Mouse (Mus musculus) liver, embryonic 15.5 days (tissue): ENCODE measurements around the gene Dnase1l3. TPM values are rescaled to one million over a fixed set of nuclear protein-coding genes. Genes with fewer than 3 reads are reported as not detected.
A peak's percentile ranks its signal among the peaks of the same experiment; 100 is the strongest.

Experiments
- ATAC-seq: fragments of 200-750 bp; cut with Nextera tagmentation; 2 replicates; pipeline ENCODE4 v1.8.0; 2017; ENCODE audit warnings: moderate number of reproducible peaks, mild to moderate bottlenecking, moderate library complexity; ENCODE audit not compliant: insufficient read depth
- H3K27ac ChIP-seq: fragments of 300-500 bp; sonication (generic); replicated peaks from 2 replicates; pipeline ENCODE4 v1.5.1; 2015; ENCODE audit warnings: mild to moderate bottlenecking, inconsistent platforms
- H3K27me3 ChIP-seq: fragments of 300-500 bp; sonication (generic); 2 replicates; pipeline ENCODE4 v1.6.1; 2015; ENCODE audit warnings: mild to moderate bottlenecking, inconsistent platforms
- H3K36me3 ChIP-seq: fragments of 300-500 bp; sonication (generic); replicated peaks from 2 replicates; pipeline ENCODE4 v1.6.1; 2015; ENCODE audit warnings: moderate library complexity, mild to moderate bottlenecking, inconsistent platforms
- H3K4me1 ChIP-seq: fragments of 300-500 bp; sonication (generic); replicated peaks from 2 replicates; pipeline ENCODE4 v1.6.1; 2015; ENCODE audit warnings: inconsistent platforms
- H3K4me2 ChIP-seq: fragments of 300-500 bp; sonication (generic); 2 replicates; pipeline ENCODE4 v1.6.1; 2015; ENCODE audit warnings: moderate library complexity, mild to moderate bottlenecking, inconsistent platforms
- H3K4me3 ChIP-seq: fragments of 300-500 bp; sonication (generic); replicated peaks from 2 replicates; pipeline ENCODE4 v1.5.1; 2015; ENCODE audit warnings: mild to moderate bottlenecking, inconsistent platforms
- H3K9ac ChIP-seq: fragments of 300-500 bp; sonication (generic); 2 replicates; pipeline ENCODE4 v1.6.1; 2015; ENCODE audit warnings: moderate library complexity, mild to moderate bottlenecking, inconsistent platforms
- H3K9me3 ChIP-seq: fragments of 300-500 bp; sonication (generic); replicated peaks from 2 replicates; pipeline ENCODE4 v1.6.1; 2016; ENCODE audit warnings: inconsistent platforms
- WGBS: fragments of 180-500 bp; shearing (Covaris S2); methylation state at CpG from one replicate; pipeline ENCODE4 v1.1.7; 2015; ENCODE audit warnings: mixed read lengths; ENCODE audit not compliant: insufficient replicate concordance; 5-methylcytosine and 5-hydroxymethylcytosine counted together
- polyA plus RNA-seq: library from polyadenylated mRNA; unstranded; fragments of >200 nt; fragmentation: Nextera tagmentation; extraction: Ambion mirVana; gene quantifications from 2 replicates; pipeline ENCODE4 v1.2.1, GENCODE M21; 2015

The Dnase1l3 gene
- polyA plus RNA-seq, 1 experiment from 2014 or later, result 3.9 TPM

DNA sequence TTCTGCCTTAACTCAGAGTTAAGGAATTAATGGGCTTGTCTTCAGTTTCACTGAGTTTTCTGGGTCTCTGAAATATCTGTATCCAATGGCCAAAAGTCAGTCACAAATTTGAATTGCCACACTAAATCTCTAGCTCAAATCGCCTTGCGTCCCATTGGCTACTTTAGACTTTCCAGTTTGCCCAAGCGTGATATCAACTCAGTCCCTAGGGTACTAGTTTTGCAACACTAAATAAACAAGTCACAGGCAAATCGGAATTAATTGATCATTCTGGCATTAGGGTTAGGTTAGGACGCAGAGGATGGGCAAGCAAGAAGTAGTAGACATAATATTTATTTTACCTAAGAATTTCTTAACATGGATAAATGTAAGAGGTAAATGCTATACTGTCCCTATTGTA lies 5.9 kb upstream of the Dnase1l3 start:
- no peak overlapping the region for H3K9ac ChIP-seq
- no peaks in the 10 kb centered on the region for H3K9me3 ChIP-seq
- H3K4me1 ChIP-seq, result peaks cover 10% of the 10 kb centered on the region
- no peak overlapping the region for H3K4me2 ChIP-seq
- no peak overlapping the region for H3K27ac ChIP-seq
- 58% methylated on average over 5 of the region's 5 CpGs for WGBS
- peaks cover 44% of the 10 kb centered on the region for H3K27me3 ChIP-seq
- H3K36me3 ChIP-seq, result no peaks in the 10 kb centered on the region
- no peak overlapping the region for H3K4me3 ChIP-seq
- ATAC-seq, result no peak

DNA sequence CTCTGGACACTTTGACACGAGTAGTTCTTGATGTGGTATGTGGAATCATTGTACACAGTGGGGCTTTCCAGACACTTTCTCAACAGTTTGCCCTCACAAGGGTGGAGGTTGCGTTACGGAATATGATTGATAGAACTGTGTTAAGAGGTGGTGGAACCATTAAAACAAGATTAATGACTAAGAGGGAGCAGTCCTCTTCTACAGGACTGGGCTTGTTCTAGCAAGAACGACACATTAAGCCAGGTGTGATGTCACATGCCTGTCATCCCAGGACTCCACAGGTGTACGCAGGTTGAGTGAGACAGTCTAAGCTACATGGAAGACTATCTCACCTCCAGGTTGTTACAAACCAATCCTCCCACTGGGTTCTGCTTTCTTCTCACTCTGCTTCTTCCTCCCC lies 5.1 kb upstream of the Dnase1l3 start:
- Histone ChIP-seq H3K27me3 (peaks cover 44% of the 10 kb centered on the region), H3K9me3 (no peaks in the 10 kb centered on the region), H3K36me3 (no peaks in the 10 kb centered on the region), H3K4me2 (no peak overlapping the region), H3K27ac (no peak overlapping the region), H3K4me3 (no peak overlapping the region), H3K9ac (no peak overlapping the region), H3K4me1 (peaks cover 10% of the 10 kb centered on the region)
- ATAC-seq, result no peak
- 66% methylated on average over 5 of the region's 5 CpGs for WGBS

GRCm38 (mm10) chr14:7999030-7999429 lies 4.7 kb upstream of the Dnase1l3 start:
- Histone ChIP-seq H3K4me1 (peaks cover 10% of the 10 kb centered on the region), H3K27me3 (peaks cover 40% of the 10 kb centered on the region), H3K27ac (no peak overlapping the region), H3K4me2 (no peak overlapping the region), H3K36me3 (no peaks in the 10 kb centered on the region), H3K9ac (no peak overlapping the region), H3K9me3 (no peaks in the 10 kb centered on the region), H3K4me3 (no peak overlapping the region)
- 53% methylated on average over 3 of the region's 3 CpGs for WGBS
- ATAC-seq, result no peak

DNA sequence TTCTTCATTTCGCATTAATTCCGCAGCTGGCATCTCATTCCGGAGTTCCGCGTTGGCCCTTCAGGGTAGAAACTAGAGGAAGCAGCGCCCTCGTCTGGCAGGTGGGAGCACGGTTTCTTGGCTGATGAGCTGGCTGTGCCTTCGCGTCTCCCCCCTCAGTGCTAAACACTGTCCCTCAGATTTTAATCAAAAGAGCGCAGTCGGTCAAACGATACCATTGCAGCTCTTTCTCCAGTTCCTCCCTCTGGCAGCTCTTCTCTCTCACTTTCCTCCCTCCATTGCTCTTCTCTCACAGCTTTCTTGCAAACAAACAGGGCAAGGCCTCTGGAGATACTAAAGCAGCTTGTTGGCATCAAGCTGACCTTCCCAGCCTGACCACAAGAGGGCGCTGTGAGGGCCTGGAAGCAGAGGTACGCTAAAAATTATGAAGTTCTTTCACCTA lies 2.9 kb upstream of the Dnase1l3 start:
- H3K27ac ChIP-seq, result no peak overlapping the region
- no peaks in the 10 kb centered on the region for H3K9me3 ChIP-seq
- peak overlapping the region; percentile 46 for H3K4me2 ChIP-seq
- no peak overlapping the region for H3K4me3 ChIP-seq
- under 1% methylated on average over 15 of the region's 15 CpGs for WGBS
- H3K9ac ChIP-seq, result no peak overlapping the region
- no peaks in the 10 kb centered on the region for H3K36me3 ChIP-seq
- H3K4me1 ChIP-seq, result peaks cover 6% of the 10 kb centered on the region
- ATAC-seq, result no peak
- H3K27me3 ChIP-seq, result peaks cover 23% of the 10 kb centered on the region

DNA sequence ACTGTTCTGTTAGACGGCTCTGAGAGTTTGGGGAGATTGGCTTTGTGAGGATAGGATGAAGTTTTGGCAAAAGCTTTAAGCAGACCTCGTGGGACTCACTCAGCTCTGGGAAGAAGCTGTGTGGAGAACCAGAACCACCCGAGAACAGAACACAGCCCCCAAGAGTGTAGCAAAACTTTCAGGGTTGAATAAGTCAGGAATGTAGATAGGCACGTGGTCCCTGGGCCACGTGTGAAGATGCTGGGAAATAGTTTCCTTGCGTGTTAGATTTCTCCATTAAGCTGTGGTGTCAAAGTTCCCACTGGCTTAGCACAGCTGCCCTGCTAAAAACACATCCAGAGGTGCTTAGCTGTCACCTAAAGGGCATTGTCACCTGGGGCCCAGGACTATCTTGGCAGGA lies 2.2 kb downstream of the Dnase1l3 start:
- 62% methylated on average over 6 of the region's 6 CpGs for WGBS
- H3K27ac ChIP-seq, result no peak overlapping the region
- peaks cover 4% of the 10 kb centered on the region for H3K4me1 ChIP-seq
- no peak overlapping the region for H3K4me3 ChIP-seq
- no peaks in the 10 kb centered on the region for H3K36me3 ChIP-seq
- no peak overlapping the region for H3K4me2 ChIP-seq
- no peak for ATAC-seq
- H3K27me3 ChIP-seq, result no peaks in the 10 kb centered on the region
- no peak overlapping the region for H3K9ac ChIP-seq
- no peaks in the 10 kb centered on the region for H3K9me3 ChIP-seq

- 54% methylated on average over 5 of the region's 5 CpGs for WGBS
- ATAC-seq, result no peak
- no peak overlapping the region for H3K27ac ChIP-seq
Observed at GRCm38 (mm10) chr14:7991108-7991776, 3.1 kb downstream of the Dnase1l3 start.

GRCm38 (mm10) chr14:7989961-7990360 lies 4.4 kb downstream of the Dnase1l3 start:
- ATAC-seq, result no peak

More at GRCm38 (mm10) chr14:7991108-7991776, 3.1 kb downstream of the Dnase1l3 start:
- no peaks in the 10 kb centered on the region for H3K36me3 ChIP-seq
- H3K4me3 ChIP-seq, result no peak overlapping the region
- no peaks in the 10 kb centered on the region; the same call in 1 of the 2 replicates for H3K4me1 ChIP-seq
- no peaks in the 10 kb centered on the region for H3K9me3 ChIP-seq
- H3K9ac ChIP-seq, result no peak overlapping the region
- H3K27me3 ChIP-seq, result no peaks in the 10 kb centered on the region
- no peak overlapping the region for H3K4me2 ChIP-seq

GRCm38 (mm10) chr14:7989371-7989770 lies 5.0 kb downstream of the Dnase1l3 start:
- H3K4me3 ChIP-seq, result no peak overlapping the region
- ATAC-seq, result no peak
- 44% methylated on average over 1 of the region's 1 CpGs for WGBS
- no peak overlapping the region for H3K4me2 ChIP-seq
- no peaks in the 10 kb centered on the region for H3K9me3 ChIP-seq
- H3K27ac ChIP-seq, result no peak overlapping the region
- no peaks in the 10 kb centered on the region; the same call in 1 of the 2 replicates for H3K4me1 ChIP-seq
- no peaks in the 10 kb centered on the region for H3K36me3 ChIP-seq
- no peak overlapping the region for H3K9ac ChIP-seq
- H3K27me3 ChIP-seq, result no peaks in the 10 kb centered on the region

More at GRCm38 (mm10) chr14:7989961-7990360, 4.4 kb downstream of the Dnase1l3 start:
- H3K27ac ChIP-seq, result no peak overlapping the region
- no peak overlapping the region for H3K4me2 ChIP-seq
- H3K4me1 ChIP-seq, result no peaks in the 10 kb centered on the region; the same call in 1 of the 2 replicates
- H3K4me3 ChIP-seq, result no peak overlapping the region
- no peak overlapping the region for H3K9ac ChIP-seq
- 25% methylated on average over 3 of the region's 3 CpGs for WGBS
- no peaks in the 10 kb centered on the region for H3K36me3 ChIP-seq
- H3K9me3 ChIP-seq, result no peaks in the 10 kb centered on the region
- H3K27me3 ChIP-seq, result no peaks in the 10 kb centered on the region

- 69% methylated on average over 6 of the region's 6 CpGs for WGBS
- Histone ChIP-seq H3K9ac (no peak overlapping the region), H3K36me3 (no peaks in the 10 kb centered on the region), H3K27ac (no peak overlapping the region), H3K27me3 (no peaks in the 10 kb centered on the region), H3K4me2 (no peak overlapping the region), H3K4me1 (no peaks in the 10 kb centered on the region), H3K4me3 (no peak overlapping the region), H3K9me3 (no peaks in the 10 kb centered on the region)
- ATAC-seq, result no peak
Observed at GRCm38 (mm10) chr14:7986913-7987312, 7.5 kb downstream of the Dnase1l3 start.

- Histone ChIP-seq H3K4me2 (no peak overlapping the region), H3K9me3 (no peaks in the 10 kb centered on the region), H3K9ac (no peak overlapping the region), H3K4me1 (no peaks in the 10 kb centered on the region), H3K36me3 (no peaks in the 10 kb centered on the region), H3K27me3 (no peaks in the 10 kb centered on the region), H3K27ac (no peak overlapping the region), H3K4me3 (no peak overlapping the region)
- ATAC-seq, result no peak
- WGBS, result 76% methylated on average over 1 of the region's 1 CpGs
Observed at GRCm38 (mm10) chr14:7981226-7981625, 13.1 kb downstream of the Dnase1l3 start.

DNA sequence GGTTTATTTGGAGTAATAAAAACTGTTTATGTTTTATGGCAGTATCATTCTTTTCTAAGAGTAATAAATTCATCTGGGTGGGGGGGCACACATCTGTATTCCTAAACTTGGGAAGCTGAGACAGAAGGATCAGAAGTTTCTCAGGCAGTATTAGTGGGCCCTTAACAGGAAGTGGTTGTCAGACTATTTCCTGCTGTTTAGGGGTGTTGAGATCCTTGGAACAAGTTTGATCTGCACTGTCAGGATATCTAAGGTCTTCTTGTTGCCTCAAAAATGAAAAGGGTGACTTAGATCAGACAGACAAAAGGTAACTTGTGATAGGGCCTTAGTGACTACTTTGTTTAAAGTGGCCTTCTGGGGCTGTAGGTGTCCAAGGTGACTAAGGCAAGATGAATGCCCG lies 16.2 kb downstream of the Dnase1l3 start:
- no peak for ATAC-seq
- WGBS, result 36% methylated on average over 1 of the region's 1 CpGs
- H3K4me2 ChIP-seq, result no peak overlapping the region
- H3K4me1 ChIP-seq, result no peaks in the 10 kb centered on the region
- no peak overlapping the region for H3K4me3 ChIP-seq
- no peaks in the 10 kb centered on the region for H3K36me3 ChIP-seq
- no peaks in the 10 kb centered on the region for H3K27me3 ChIP-seq
- H3K9me3 ChIP-seq, result no peaks in the 10 kb centered on the region
- no peak overlapping the region for H3K9ac ChIP-seq
- H3K27ac ChIP-seq, result no peak overlapping the region

DNA sequence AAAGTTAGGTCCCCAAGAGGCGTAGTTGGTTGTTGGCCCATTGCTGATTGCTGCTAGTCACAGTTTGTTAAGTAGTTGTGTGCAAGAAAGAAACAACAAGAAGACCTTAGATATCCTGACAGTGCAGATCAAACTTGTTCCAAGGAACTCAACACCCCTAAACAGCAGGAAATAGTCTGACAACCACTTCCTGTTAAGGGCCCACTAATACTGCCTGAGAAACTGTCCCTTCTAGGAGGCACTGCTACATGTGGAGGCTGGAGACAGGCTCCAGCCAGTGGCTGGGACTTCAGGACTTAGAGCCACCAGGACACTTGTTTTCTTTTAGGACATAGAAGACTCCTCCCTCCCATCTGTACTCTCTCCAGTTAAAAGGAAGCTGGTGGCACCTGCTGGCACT lies 16.9 kb downstream of the Dnase1l3 start:
- Histone ChIP-seq H3K27ac (no peak overlapping the region), H3K4me2 (no peak overlapping the region), H3K4me1 (no peaks in the 10 kb centered on the region), H3K9me3 (no peaks in the 10 kb centered on the region), H3K36me3 (no peaks in the 10 kb centered on the region), H3K27me3 (no peaks in the 10 kb centered on the region), H3K9ac (no peak overlapping the region), H3K4me3 (no peak overlapping the region)
- no peak for ATAC-seq
- 49% methylated on average over 1 of the region's 1 CpGs for WGBS
